Mouse (Mus musculus) urinary bladder, postnatal 10 days (tissue): Measurements from ENCODE around the gene Cactin.

Source experiments
- DNase-seq: peaks from one replicate; pipeline ENCODE4 v3.0.0; 2022; ENCODE audit warnings: low spot score

Cactin gene

DNA sequence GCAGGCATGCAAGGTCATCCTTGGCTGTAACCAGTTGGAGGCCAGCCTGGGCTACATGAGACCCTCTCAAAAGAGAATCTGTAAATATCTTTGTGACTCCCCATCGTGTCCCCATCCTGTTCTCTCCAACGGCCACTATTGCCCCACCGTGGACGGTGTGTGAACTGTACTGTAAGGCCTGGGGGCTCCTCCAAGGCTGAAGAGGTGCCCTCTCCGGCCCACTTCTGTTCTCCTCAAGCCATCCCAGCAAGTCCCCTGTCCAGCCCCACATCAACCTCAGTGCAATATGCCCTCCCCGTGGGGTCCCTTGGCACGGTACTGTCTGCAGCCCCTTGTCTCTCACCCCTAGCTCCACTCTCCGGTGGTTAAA, 1.6 kb upstream of the Cactin start:
- no peak for DNase-seq

DNA sequence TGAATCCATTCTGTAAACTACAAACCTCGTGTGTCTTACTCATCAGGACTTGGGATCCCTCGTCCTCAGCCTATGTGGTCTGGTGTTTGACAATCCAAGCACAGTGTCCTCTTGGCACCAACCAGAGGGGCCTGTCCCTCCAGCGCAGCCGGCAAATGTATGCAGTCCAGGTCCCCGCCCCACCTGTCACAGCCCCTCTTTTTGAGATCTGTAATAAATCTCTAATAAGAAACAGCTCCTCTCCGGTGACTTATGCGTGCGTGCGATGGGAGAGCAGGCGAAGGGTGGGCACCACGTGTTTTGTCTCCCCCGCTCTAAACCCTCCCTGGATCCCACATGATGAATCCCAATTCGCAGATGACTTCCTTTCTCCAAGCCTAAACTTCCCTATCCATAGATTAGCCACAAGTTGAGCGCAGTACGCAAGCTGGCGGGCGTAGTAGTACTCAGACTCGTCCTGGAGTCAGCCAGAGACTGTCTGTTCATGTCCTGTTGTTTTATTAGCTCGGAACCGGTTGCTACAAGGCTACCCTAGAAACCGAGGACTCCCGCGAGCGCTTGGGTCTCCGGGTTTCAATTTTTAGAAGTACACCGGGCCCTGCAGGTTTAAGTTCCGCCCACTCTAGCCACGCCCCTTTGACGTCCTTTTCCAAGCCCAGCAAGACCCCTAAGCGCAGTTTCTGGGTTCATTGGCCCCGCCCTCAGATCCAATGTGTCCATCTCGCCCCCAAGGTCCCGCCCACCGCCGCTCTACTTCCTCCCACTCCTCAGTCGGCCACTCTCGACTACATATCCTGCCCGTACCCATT, 958 bp upstream of the Cactin start:
- no peak for DNase-seq

DNA sequence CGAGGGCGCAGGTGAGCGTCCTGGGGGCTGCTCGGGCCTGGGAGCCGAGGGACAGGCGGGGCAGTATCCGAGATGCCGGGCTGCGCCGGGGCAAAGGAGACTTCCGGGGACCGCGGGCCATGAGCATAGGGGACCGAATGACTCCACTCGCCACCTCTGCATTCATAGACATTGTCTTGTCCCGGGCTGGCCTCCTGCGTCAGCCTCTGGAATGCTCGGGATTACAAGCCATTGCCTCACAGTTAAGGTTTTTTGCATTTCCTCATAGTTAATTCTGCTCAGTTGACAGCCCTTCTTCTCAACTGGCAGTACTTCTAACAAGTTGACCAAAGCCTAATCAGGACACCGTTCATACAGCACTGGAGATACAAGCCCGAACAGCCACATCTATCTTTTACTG, 533 bp downstream of the Cactin start:
- no peak for DNase-seq

DNA sequence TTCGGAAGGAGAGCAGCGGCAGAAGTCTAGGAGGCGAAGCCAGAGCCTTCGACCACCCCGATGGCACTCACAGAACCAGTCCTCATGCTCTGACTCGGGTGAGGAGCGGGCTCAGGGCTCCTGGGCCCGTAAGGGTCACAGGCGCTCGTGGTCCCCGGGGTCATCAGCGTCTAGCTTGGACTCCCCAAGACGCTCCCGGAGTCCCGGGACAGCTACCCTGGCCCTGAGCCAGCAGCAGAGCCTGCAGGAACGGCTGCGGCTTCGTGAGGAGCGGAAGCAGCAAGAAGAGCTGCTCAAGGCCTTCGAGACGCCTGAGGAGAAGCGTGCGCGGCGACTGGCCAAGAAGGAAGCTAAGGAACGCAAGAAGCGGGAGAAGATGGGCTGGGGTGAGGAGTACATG, 1.5 kb downstream of the Cactin start:
- no peak for DNase-seq

DNA sequence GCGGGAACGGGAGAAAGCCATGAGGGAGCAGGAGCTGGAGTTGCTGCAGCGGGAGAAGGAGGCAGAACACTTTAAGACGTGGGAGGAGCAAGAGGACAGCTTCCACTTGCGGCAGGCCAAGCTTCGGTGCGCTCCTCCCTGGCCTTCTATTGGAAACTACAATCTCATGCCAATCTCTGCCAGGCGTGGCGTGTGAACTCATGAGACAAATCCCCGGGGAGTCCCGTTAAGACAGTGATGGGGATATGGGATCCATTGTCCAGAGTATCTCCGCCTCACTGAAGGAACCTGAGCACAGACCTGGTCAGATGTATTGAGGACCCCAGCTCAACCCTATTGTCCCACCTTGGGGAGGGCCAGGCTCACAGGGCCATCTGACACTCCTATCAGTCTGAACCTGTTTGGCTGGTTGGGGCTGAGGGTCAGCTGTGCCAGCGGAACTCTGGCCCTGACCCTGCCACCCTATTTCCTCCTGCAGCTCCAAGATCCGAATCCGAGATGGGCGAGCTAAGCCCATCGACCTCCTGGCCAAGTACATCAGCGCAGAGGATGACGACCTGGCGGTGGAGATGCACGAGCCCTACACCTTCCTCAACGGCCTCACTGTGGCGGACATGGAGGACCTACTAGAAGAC, 2.4 kb downstream of the Cactin start:
- DNase-seq, result no peak

- DNase-seq, result no peak
These were observed 3.1 kb downstream of the Cactin start for GRCm38 (mm10) chr10:81323791-81324530.

DNA sequence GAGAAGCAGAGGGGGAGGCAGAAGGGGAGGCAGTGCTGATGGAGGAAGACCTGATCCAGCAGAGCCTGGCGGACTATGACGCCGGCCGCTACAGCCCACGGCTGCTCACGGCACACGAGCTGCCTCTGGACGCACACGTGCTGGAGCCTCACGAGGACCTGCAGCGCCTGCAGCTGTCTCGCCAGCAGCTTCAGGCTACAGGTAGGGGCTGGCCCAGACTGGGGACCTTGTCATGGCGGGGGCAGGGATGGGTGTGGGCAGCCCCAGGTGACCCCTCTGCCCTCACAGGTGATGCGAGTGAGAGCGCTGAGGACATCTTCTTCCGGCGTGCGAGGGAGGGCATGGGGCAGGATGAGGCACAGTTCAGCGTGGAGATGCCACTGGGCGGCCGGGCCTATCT, 4.3 kb downstream of the Cactin start:
- DNase-seq, result no peak

DNA sequence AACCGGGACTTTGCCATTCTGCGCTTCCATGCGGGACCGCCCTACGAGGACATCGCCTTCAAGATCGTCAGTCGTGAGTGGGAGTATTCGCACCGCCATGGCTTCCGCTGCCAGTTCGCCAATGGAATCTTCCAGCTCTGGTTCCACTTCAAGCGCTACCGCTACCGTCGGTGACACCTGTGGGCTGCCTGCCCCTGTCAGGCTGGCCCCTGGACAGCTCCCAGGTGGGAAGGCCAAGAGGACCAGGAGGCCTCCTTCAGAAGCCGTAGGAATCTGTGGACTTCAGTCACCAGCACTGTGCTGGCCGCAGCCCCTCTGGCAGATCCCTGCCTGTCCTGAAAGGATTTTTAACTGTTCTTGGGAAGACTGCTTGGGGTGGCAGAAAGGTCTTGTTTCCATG, 4.9 kb downstream of the Cactin start:
- DNase-seq, result no peak

- no peak for DNase-seq
These were observed 6.0 kb downstream of the Cactin start for GRCm38 (mm10) chr10:81326858-81327257.

- DNase-seq, result no peak
These were observed 7.1 kb downstream of the Cactin start for GRCm38 (mm10) chr10:81327959-81328358.

GRCm38 (mm10) chr10:81328386-81328785, 7.5 kb downstream of the Cactin start, which contains the start of gene Tbxa2r:
Gene Tbxa2r (plus strand): TSS chr10:81328731.
- no peak for DNase-seq

DNA sequence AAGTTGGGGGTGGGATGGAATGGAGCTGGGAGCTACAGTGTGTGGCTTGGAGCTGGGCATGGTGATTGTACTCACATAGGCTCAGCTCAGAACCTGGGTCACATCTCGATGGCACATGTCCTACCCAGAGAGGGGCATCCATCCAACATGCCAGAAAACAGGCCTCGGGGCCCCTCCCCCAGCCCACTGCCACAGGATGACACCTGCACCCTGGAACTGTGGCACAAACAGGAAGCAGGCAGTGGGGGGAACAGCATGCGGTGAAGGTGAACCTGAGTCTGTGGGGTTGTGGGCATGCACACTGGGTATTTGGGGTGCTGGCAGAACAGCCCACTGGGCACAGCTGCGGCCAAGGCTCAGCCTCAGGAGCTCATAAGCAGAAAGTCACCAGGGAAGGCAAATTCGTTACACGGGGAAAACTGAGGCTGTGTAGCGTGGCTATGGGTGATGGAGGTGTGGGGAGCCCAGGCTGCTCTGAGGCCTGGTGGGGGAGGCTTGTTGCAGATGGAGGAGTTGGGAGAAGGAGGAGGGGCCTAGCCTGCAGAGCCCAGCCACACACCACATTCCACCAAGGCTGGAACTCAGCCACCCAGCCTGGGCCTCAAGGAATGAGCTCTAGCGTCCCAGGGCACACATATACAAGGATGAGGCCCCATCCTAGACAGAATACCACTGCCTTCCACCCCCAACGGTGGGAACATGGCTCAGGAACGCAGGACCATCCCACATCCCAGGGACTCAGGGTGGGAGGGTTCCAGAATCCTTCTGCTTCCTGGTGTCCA, 8.5 kb downstream of the Cactin start:
- DNase-seq, result no peak

DNA sequence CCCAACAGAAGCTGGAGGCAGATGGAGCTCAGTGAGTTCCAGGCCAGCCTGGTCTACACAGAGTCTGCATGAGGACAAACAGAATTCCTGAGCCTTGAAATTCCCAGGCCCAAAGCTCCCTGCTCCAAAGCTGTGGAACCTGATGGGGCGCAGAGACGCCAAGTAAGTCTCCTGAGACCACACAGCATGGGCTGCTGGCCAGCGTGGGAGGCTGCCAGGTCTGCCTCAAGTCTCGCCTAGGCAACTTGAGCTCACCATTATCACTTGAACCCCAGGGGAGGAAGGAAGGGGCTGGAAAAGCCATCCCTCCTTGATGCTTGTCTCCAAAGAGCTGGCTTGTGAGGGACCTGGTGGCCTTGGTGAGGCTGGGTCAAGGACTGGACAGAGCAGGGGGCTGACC, 9.1 kb downstream of the Cactin start:
- DNase-seq, result no peak

- DNase-seq, result no peak
These were observed 11.4 kb downstream of the Cactin start for GRCm38 (mm10) chr10:81332277-81332676.

- no peak for DNase-seq
These were observed 13.4 kb downstream of the Cactin start for GRCm38 (mm10) chr10:81334324-81334723.

DNA sequence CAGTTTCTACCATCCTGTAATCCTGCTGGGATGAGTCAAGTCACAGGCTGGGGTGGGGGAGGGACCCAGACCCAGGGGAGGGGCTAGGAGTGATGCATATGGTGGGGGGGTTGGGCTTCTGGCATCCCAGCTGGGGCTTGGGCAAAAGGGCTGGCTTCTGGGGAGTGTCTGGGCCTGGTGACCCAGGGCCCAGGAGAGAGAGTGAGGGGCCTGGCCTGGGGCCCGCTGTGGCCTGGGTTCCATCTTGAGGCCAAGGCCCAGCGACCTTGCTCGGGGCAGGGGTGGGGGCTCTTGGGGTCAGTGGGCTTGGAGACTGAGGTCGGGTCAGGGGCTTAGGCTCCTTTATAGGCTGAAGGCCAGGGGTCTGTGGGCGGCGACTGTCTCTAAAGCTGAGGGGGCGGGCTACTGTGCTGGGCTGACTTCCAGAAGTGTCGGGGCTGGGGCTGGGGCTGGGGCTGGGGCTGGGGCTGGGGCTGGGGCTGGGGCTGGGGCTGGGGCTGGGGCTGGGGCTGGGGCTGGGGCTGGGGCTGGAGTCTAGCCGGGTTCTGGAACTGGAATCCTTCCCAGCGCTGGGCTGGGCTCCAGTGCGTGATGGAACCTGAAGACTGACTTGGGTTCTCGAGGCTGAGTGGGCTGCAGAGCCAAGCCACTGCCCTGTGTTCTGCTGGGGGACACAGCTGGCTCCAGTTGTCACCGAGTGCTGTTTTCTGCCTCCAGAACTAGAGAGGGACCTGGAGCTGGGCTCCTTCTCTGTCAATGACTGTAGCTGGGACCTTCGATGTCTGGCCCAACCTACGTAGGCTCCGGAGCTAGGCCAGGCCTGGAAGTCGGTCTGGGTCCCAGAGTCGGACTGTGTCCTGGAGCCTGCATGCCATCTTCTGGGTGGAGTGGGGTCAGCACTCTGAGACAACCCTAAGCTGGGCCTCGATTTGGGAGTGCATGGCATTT, 14.8 kb downstream of the Cactin start:
- DNase-seq, result no peak

DNA sequence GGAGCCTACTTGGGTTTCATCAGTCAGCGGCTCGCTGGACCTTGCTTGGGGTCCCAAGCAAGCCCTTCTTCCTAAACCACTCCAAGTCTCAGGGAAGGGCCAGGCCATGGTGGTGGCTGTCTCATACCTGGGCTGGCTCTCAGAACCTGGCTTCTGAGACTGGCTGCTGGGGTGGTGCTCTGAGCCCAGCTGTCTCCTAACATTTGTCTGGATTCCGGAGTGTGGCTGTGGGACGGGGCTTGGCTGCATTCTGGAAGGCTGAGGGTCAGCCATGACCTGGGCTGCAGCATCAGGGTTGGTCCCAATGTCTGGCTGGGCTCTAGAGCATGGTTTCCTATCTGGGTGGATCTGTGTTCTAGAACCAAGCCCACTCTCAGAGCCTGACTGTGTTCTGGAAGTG, 15.7 kb downstream of the Cactin start:
- no peak for DNase-seq

- no peak for DNase-seq
These were observed 19.8 kb downstream of the Cactin start for GRCm38 (mm10) chr10:81340551-81341332.

GRCm38 (mm10) chr10:81341333-81341949, 20.5 kb downstream of the Cactin start:
- DNase-seq, result no peak
